Mouse (Mus musculus) hindlimb bud, embryonic 11.5 days (tissue): ENCODE data around the gene Fermt2.
A peak's percentile ranks its signal among the peaks of the same experiment; 100 is the strongest.

Experiments used
- DNase-seq: peaks from one replicate; pipeline ENCODE4 v3.0.0-alpha.2; 2012; ENCODE audit warnings: low read depth, low spot score; ENCODE audit errors: extremely low spot score

The Fermt2 gene

GRCm38 (mm10) chr14:45439387-45439786 lies 90.5 kb downstream of the Fermt2 start:
- no peak for DNase-seq

GRCm38 (mm10) chr14:45438931-45439275 lies 91.0 kb downstream of the Fermt2 start:
- no peak for DNase-seq

- DNase-seq = peak; percentile 88
These were observed 91.5 kb downstream of the Fermt2 start for GRCm38 (mm10) chr14:45438250-45438930.

GRCm38 (mm10) chr14:45434220-45434619 lies 95.7 kb downstream of the Fermt2 start:
- no peak for DNase-seq

GRCm38 (mm10) chr14:45432003-45432402 lies 97.9 kb downstream of the Fermt2 start:
- no peak for DNase-seq

- DNase-seq = no peak
These were observed 99.7 kb downstream of the Fermt2 start for GRCm38 (mm10) chr14:45430066-45430842.

- peak; percentile 58 for DNase-seq
These were observed 106.7 kb downstream of the Fermt2 start for GRCm38 (mm10) chr14:45423220-45423619.

GRCm38 (mm10) chr14:45422371-45422770 lies 107.5 kb downstream of the Fermt2 start:
- no peak for DNase-seq

- no peak for DNase-seq
These were observed 110.6 kb downstream of the Fermt2 start for GRCm38 (mm10) chr14:45419323-45419722.

- DNase-seq = no peak
These were observed 111.4 kb downstream of the Fermt2 start for GRCm38 (mm10) chr14:45418553-45418952.

GRCm38 (mm10) chr14:45416265-45416664 lies 113.7 kb downstream of the Fermt2 start:
- no peak for DNase-seq
